Mouse (Mus musculus): Measurements from ENCODE around the gene Olfr1381. TPM values are rescaled to one million over a fixed set of nuclear protein-coding genes. Genes with fewer than 3 reads are reported as not detected.
"Not testable (repeated sequence)": the region's sequence is repeated elsewhere in the genome, so short reads cannot be mapped to it uniquely, and the experiment has no call there.

Gene Olfr1381
- total RNA-seq (2018; cell fraction: chromatin; rRNA removed) = not detected
- total RNA-seq (2018; cell fraction: cytosol; rRNA removed) = not detected
- total RNA-seq (2018; cell fraction: nucleus; rRNA removed) = not detected
- polyA plus RNA-seq (2018) = not detected in 3 replicates

GRCm38 (mm10) chr11:49543149-49543548, at the start of gene Olfr1381:
Gene Olfr1381, plus strand, starts transcription at chr11:49543449.
- H3K27ac ChIP-seq; H3K36me3 ChIP-seq (ENCODE audit: inconsistent target); H3K79me2 ChIP-seq (ENCODE audit: inconsistent target); H3K4me3 ChIP-seq (ENCODE audit: inconsistent target): not testable (repeated sequence)
- 87% methylated on average over 3 of the region's 3 CpGs for WGBS (ENCODE audit: missing documents)

GRCm38 (mm10) chr11:49518086-49518485, 25.2 kb upstream of the Olfr1381 start:
- WGBS (ENCODE audit: missing documents) = 72% methylated on average over 5 of the region's 5 CpGs
- Histone ChIP-seq H3K27ac (no peak overlapping the region), H3K36me3 (ENCODE audit: inconsistent target) (no peaks in the 10 kb centered on the region), H3K4me3 (ENCODE audit: inconsistent target) (no peak overlapping the region), H3K79me2 (ENCODE audit: inconsistent target) (no peaks in the 10 kb centered on the region)

- no peaks in the 10 kb centered on the region for H3K79me2 ChIP-seq (ENCODE audit: inconsistent target)
- no peak within 1 kb of the TSS for H3K27ac ChIP-seq
- no peaks in the 10 kb centered on the region for H3K36me3 ChIP-seq (ENCODE audit: inconsistent target)
- no peak within 1 kb of the TSS for H3K4me3 ChIP-seq (ENCODE audit: inconsistent target)
Observed at GRCm38 (mm10) chr11:49519348-49519747, 23.9 kb upstream of the Olfr1381 start, which contains the start of gene Olfr1383. Gene Olfr1383, plus strand, starts transcription at chr11:49519648.

- Histone ChIP-seq H3K4me3 (ENCODE audit: inconsistent target) (no peak within 1 kb of the TSS), H3K36me3 (ENCODE audit: inconsistent target) (no peaks in the 10 kb centered on the region), H3K79me2 (ENCODE audit: inconsistent target) (no peaks in the 10 kb centered on the region), H3K27ac (no peak within 1 kb of the TSS)
- WGBS (ENCODE audit: missing documents) = 80% methylated on average over 3 of the region's 3 CpGs
Observed at GRCm38 (mm10) chr11:49527947-49528346, 15.3 kb upstream of the Olfr1381 start, which contains the start of gene Olfr1382. Gene Olfr1382, plus strand, starts transcription at chr11:49528247.

GRCm38 (mm10) chr11:49532761-49533160, 10.5 kb upstream of the Olfr1381 start:
- Histone ChIP-seq H3K27ac (no peak overlapping the region), H3K36me3 (ENCODE audit: inconsistent target) (no peaks in the 10 kb centered on the region), H3K4me3 (ENCODE audit: inconsistent target) (no peak overlapping the region), H3K79me2 (ENCODE audit: inconsistent target) (no peaks in the 10 kb centered on the region)

- not testable (repeated sequence) for H3K27ac ChIP-seq; H3K79me2 ChIP-seq (ENCODE audit: inconsistent target); H3K36me3 ChIP-seq (ENCODE audit: inconsistent target); H3K4me3 ChIP-seq (ENCODE audit: inconsistent target)
- 100% methylated on average over 1 of the region's 2 CpGs for WGBS (ENCODE audit: missing documents)
Observed at GRCm38 (mm10) chr11:49536631-49537030, 6.6 kb upstream of the Olfr1381 start.

GRCm38 (mm10) chr11:49554033-49554432, 10.8 kb downstream of the Olfr1381 start:
- not testable (repeated sequence) for H3K79me2 ChIP-seq (ENCODE audit: inconsistent target)
- 83% methylated on average over 1 of the region's 3 CpGs for WGBS (ENCODE audit: missing documents)

GRCm38 (mm10) chr11:49556578-49556977, 13.3 kb downstream of the Olfr1381 start, which contains the start of gene Olfr1380:
Gene Olfr1380, plus strand, starts transcription at chr11:49556878.
- WGBS (ENCODE audit: missing documents) = 87% methylated on average over 5 of the region's 5 CpGs
- not testable (repeated sequence) for H3K79me2 ChIP-seq (ENCODE audit: inconsistent target); H3K36me3 ChIP-seq (ENCODE audit: inconsistent target); H3K4me3 ChIP-seq (ENCODE audit: inconsistent target); H3K27ac ChIP-seq

More at GRCm38 (mm10) chr11:49554033-49554432, 10.8 kb downstream of the Olfr1381 start:
- not testable (repeated sequence) for H3K36me3 ChIP-seq (ENCODE audit: inconsistent target); H3K4me3 ChIP-seq (ENCODE audit: inconsistent target); H3K27ac ChIP-seq

GRCm38 (mm10) chr11:49575054-49575453, 31.8 kb downstream of the Olfr1381 start:
- H3K79me2 ChIP-seq (ENCODE audit: inconsistent target); H3K4me3 ChIP-seq (ENCODE audit: inconsistent target); H3K36me3 ChIP-seq (ENCODE audit: inconsistent target); H3K27ac ChIP-seq: not testable (repeated sequence)
- WGBS (ENCODE audit: missing documents) = 37% methylated on average over 2 of the region's 2 CpGs

GRCm38 (mm10) chr11:49580452-49580851, 37.2 kb downstream of the Olfr1381 start:
- H3K27ac ChIP-seq; H3K4me3 ChIP-seq (ENCODE audit: inconsistent target); H3K36me3 ChIP-seq (ENCODE audit: inconsistent target); H3K79me2 ChIP-seq (ENCODE audit: inconsistent target): not testable (repeated sequence)
- 24% methylated on average over 7 of the region's 8 CpGs for WGBS (ENCODE audit: missing documents)

- no peaks in the 10 kb centered on the region for H3K36me3 ChIP-seq (ENCODE audit: inconsistent target)
- no peaks in the 10 kb centered on the region for H3K79me2 ChIP-seq (ENCODE audit: inconsistent target)
- no peak overlapping the region for H3K4me3 ChIP-seq (ENCODE audit: inconsistent target)
- H3K27ac ChIP-seq = no peak overlapping the region
- whole genome bisulfite sequencing (ENCODE audit: missing documents) = 95% methylated on average over 18 of the region's 19 CpGs
Observed at GRCm38 (mm10) chr11:49590213-49590612, 47.0 kb downstream of the Olfr1381 start.

- not testable (repeated sequence) for H3K4me3 ChIP-seq (ENCODE audit: inconsistent target); H3K79me2 ChIP-seq (ENCODE audit: inconsistent target); H3K36me3 ChIP-seq (ENCODE audit: inconsistent target); H3K27ac ChIP-seq
- 61% methylated on average over 2 of the region's 2 CpGs for WGBS (ENCODE audit: missing documents)
Observed at GRCm38 (mm10) chr11:49597149-49597548, 53.9 kb downstream of the Olfr1381 start.

Other genes with a start within 250 kb of the Olfr1381 start
- not detected in 3 replicates for gene Olfr10, start 238.7 kb upstream of the Olfr1381 start, polyA plus RNA-seq (2018)
- not detected in 3 replicates for gene Olfr1391, start 220.7 kb upstream of the Olfr1381 start, polyA plus RNA-seq (2018)
- not detected in 3 replicates for gene Olfr1390, start 208.3 kb upstream of the Olfr1381 start, polyA plus RNA-seq (2018)
- not detected in 3 replicates for gene Olfr1389, start 120.4 kb upstream of the Olfr1381 start, polyA plus RNA-seq (2018)
- gene Olfr1388, start 106.8 kb upstream of the Olfr1381 start, polyA plus RNA-seq (2018) = not detected in 3 replicates
- not detected in 3 replicates for gene Olfr1387, start 88.1 kb upstream of the Olfr1381 start, polyA plus RNA-seq (2018)
- not detected in 3 replicates for gene Olfr1386, start 78.4 kb upstream of the Olfr1381 start, polyA plus RNA-seq (2018)
- not detected in 3 replicates for gene Olfr1385, start 54.4 kb upstream of the Olfr1381 start, polyA plus RNA-seq (2018)
- not detected in 3 replicates for gene Olfr1384, start 36.7 kb upstream of the Olfr1381 start, polyA plus RNA-seq (2018)
- gene Olfr1383, start 23.8 kb upstream of the Olfr1381 start, polyA plus RNA-seq (2018) = not detected in 3 replicates
- gene Olfr1382, start 15.2 kb upstream of the Olfr1381 start, polyA plus RNA-seq (2018) = not detected in 3 replicates
- not detected in 3 replicates for gene Olfr1380, start 13.4 kb downstream of the Olfr1381 start, polyA plus RNA-seq (2018)
- gene Flt4, start 65.8 kb downstream of the Olfr1381 start, polyA plus RNA-seq (2018) = 0.03 to 0.32 TPM (median 0.10 TPM) in 3 replicates
- not detected in 3 replicates for gene Scgb3a1, start 120.2 kb downstream of the Olfr1381 start, polyA plus RNA-seq (2018)
- gene Cnot6, start 169.3 kb downstream of the Olfr1381 start, polyA plus RNA-seq (2018) = 24.6 to 40.8 TPM (median 29.3 TPM) in 3 replicates

Measured in macrophage (primary cell).